Mouse (Mus musculus) hindbrain, embryonic 15.5 days (tissue): ENCODE data around the gene Pank1. TPM values are rescaled to one million over a fixed set of nuclear protein-coding genes. Genes with fewer than 3 reads are reported as not detected.

Experiments used
- ATAC-seq: fragments of 200-750 bp; cut with Nextera tagmentation; 2 replicates; pipeline ENCODE4 v1.8.0; 2017; ENCODE audit warnings: low read depth, moderate number of reproducible peaks, moderate TSS enrichment; ENCODE audit not compliant: low FRiP score
- H3K27ac ChIP-seq: fragments of 300-500 bp; sonication (generic); replicated peaks from 2 replicates; pipeline ENCODE4 v1.5.1; 2015; ENCODE audit warnings: mild to moderate bottlenecking, inconsistent platforms
- H3K27me3 ChIP-seq: fragments of 300-500 bp; sonication (generic); 2 replicates; pipeline ENCODE4 v1.6.1; 2015; ENCODE audit warnings: control low read depth, inconsistent platforms
- H3K36me3 ChIP-seq: fragments of 300-500 bp; sonication (generic); 2 replicates; pipeline ENCODE4 v1.6.1; 2015; ENCODE audit warnings: control low read depth, inconsistent platforms
- H3K4me1 ChIP-seq: fragments of 300-500 bp; sonication (generic); replicated peaks from 2 replicates; pipeline ENCODE4 v1.6.1; 2015; ENCODE audit warnings: control low read depth, inconsistent platforms
- H3K4me2 ChIP-seq: fragments of 300-500 bp; sonication (generic); 2 replicates; pipeline ENCODE4 v1.6.1; 2015; ENCODE audit warnings: moderate library complexity, mild to moderate bottlenecking, inconsistent platforms
- H3K4me3 ChIP-seq: fragments of 300-500 bp; sonication (generic); 2 replicates; pipeline ENCODE4 v1.5.1; 2015; ENCODE audit warnings: mild to moderate bottlenecking, inconsistent platforms
- H3K9ac ChIP-seq: fragments of 300-500 bp; sonication (generic); 2 replicates; pipeline ENCODE4 v1.6.1; 2015; ENCODE audit warnings: inconsistent platforms
- H3K9me3 ChIP-seq: fragments of 300-500 bp; sonication (generic); 2 replicates; pipeline ENCODE4 v1.6.1; 2016; ENCODE audit warnings: control low read depth, inconsistent platforms
- WGBS: fragments of 180-500 bp; shearing (Covaris S2); methylation state at CpG from one replicate; pipeline ENCODE4 v1.1.7; 2015; 5-methylcytosine and 5-hydroxymethylcytosine counted together
- polyA plus RNA-seq: library from polyadenylated mRNA; unstranded; fragments of >200 nt; fragmentation: Nextera tagmentation; extraction: Ambion mirVana; gene quantifications from 2 replicates; pipeline ENCODE4 v1.2.1, GENCODE M21; 2015

The Pank1 gene
- 10.3 and 10.4 TPM in 2 replicates for polyA plus RNA-seq

GRCm38 (mm10) chr19:34878603-34879541, at the start of gene Pank1:
Gene Pank1 (minus strand): TSS chr19:34879455.
- Histone ChIP-seq H3K36me3 (no peaks in the 10 kb centered on the region), H3K27ac (peak within 1 kb of the TSS; percentile 99), H3K9ac (peak within 1 kb of the TSS; percentile 97), H3K4me3 (peak within 1 kb of the TSS; percentile 68), H3K9me3 (no peaks in the 10 kb centered on the region), H3K4me1 (peaks cover 23% of the 10 kb centered on the region), H3K27me3 (no peaks in the 10 kb centered on the region), H3K4me2 (peak within 1 kb of the TSS; percentile 74)
- under 1% methylated on average over 85 of the region's 96 CpGs for WGBS
- ATAC-seq: peak; percentile 82

DNA sequence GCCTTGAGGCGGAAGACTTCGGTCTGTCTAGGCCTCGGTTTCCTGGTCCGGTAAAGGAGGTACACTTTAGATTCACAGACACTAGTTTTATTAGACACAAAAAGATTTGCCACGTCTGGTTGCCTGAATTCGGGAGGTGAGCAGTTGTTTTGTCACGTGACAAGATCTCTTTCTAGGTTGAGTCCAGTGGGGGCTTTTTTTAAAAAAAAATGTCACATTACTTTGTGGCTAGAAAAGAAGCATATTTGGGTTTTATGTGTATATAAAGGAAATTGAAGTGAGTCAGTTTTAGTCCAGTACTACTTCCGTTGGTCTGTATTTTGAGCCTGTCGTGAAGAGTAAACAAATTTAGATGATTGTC, 43.3 kb upstream of the Pank1 start:
- no peak for ATAC-seq
- no peaks in the 10 kb centered on the region for H3K9me3 ChIP-seq
- peaks cover 11% of the 10 kb centered on the region for H3K4me1 ChIP-seq
- under 1% methylated on average over 9 of the region's 9 CpGs for WGBS
- H3K4me3 ChIP-seq: peak overlapping the region; percentile 92
- no peaks in the 10 kb centered on the region for H3K36me3 ChIP-seq
- H3K27ac ChIP-seq: no peak overlapping the region
- H3K9ac ChIP-seq: peak overlapping the region; percentile 56
- H3K27me3 ChIP-seq: no peaks in the 10 kb centered on the region
- H3K4me2 ChIP-seq: peak overlapping the region; percentile 93

DNA sequence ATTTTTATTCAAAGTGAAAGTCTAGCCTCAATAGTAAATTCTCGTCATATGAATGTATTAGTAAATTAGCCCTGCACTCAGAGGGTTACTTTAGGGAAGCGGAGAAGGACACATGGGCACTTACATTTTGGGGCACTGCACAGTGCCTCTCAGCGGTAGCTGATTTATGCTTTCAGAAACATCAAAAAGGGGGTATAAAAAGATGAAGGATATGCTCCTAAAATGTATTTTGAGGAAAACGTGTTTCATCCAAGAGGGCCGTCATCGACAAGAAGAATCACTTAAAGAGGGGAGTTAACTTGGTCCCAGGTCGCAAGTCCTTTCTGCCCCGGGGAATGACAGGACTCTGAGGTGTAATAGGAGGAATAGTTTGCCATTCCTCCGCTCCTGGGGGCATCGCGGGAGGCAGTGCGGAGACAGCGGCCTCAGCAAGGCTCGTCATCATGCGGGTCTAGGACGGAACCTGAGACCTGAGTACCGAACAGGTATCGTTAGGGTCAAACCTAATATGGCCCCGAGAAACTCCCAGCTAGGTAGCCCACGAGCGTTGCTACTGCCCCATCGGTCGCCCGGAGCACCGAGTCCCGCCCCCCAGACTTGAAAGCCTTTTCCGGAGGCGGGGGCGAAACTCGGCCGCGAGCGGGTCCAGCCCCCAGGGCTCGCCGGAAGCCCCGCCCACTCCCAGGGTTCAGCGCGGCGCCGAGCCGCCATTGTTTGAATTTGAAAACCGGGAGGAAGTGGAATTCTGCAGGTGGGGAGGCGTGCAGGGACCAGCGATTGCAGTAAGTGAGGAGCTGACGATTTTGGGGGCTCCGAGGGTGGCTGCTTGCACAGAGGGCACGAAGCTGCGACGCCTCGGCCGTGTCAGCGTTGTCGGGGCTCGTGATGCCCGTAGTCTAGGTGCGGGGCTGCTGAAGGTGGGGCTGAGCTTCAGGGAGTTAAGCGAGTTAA, 42.7 kb upstream of the Pank1 start, which contains the start of gene Kif20b:
Kif20b (plus strand) TSS at position 710 of the 951 bp plus-strand sequence.
- Histone ChIP-seq H3K4me2 (peak within 1 kb of the TSS; percentile 93), H3K9me3 (no peaks in the 10 kb centered on the region), H3K4me3 (peak within 1 kb of the TSS; percentile 92), H3K4me1 (peaks cover 11% of the 10 kb centered on the region), H3K9ac (peak within 1 kb of the TSS; percentile 56), H3K27ac (peak within 1 kb of the TSS; percentile 84), H3K27me3 (no peaks in the 10 kb centered on the region), H3K36me3 (no peaks in the 10 kb centered on the region)
- WGBS: under 1% methylated on average over 57 of the region's 57 CpGs
- ATAC-seq: peak; percentile 97

GRCm38 (mm10) chr19:34921253-34921651, 42.0 kb upstream of the Pank1 start:
- H3K36me3 ChIP-seq: no peaks in the 10 kb centered on the region
- H3K4me2 ChIP-seq: peak overlapping the region; percentile 93
- WGBS: 22% methylated on average over 7 of the region's 7 CpGs
- H3K4me3 ChIP-seq: peak overlapping the region; percentile 92
- peaks cover 11% of the 10 kb centered on the region for H3K4me1 ChIP-seq
- no peaks in the 10 kb centered on the region for H3K9me3 ChIP-seq
- peak overlapping the region; percentile 56; the same call in 1 of the 2 replicates for H3K9ac ChIP-seq
- peak overlapping the region; percentile 84 for H3K27ac ChIP-seq
- H3K27me3 ChIP-seq: no peaks in the 10 kb centered on the region
- ATAC-seq: no peak

DNA sequence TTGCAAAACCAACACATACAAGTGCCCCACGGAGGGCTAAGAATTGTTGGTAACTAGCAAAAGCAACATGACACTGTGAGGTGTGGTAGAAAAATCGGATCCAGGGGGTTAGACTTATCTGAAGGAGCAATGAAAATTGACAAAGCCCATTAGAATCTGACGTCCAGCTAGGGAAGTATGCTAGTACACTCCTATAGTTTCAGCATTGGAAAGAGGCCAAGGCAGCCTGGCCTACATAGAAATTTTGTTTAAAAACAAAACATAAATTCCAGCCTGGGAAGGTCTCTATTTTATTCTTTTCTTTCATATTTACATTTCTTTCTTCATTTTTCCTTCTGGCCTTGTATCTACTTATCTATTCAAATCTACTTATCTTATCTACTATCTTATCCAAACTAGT, 41.3 kb upstream of the Pank1 start:
- Histone ChIP-seq H3K4me3 (no peak overlapping the region), H3K27me3 (no peaks in the 10 kb centered on the region), H3K4me1 (peaks cover 11% of the 10 kb centered on the region), H3K4me2 (no peak overlapping the region), H3K36me3 (no peaks in the 10 kb centered on the region), H3K9ac (no peak overlapping the region), H3K27ac (no peak overlapping the region), H3K9me3 (no peaks in the 10 kb centered on the region)
- ATAC-seq: no peak
- WGBS: 80% methylated on average over 3 of the region's 3 CpGs

DNA sequence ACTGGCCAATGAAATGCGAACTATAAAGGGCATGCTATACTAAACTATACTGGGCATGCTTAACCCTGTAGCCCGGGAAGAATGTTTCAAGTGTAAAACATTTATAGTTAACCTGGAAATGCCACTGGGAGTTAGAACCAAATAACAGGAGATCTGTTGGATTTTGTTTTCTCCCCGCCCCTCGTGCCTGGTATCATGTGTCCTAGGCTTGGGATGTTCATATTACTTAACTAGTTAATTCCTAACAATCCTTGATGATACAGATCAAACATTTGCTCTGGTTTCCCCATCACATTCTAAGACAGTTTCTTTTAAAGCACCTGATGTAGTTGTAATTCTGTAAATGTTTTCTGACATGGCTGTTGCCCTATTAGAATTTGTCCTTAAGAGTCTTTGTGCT, 40.8 kb upstream of the Pank1 start:
- Histone ChIP-seq H3K4me2 (no peak overlapping the region), H3K36me3 (no peaks in the 10 kb centered on the region), H3K4me3 (no peak overlapping the region), H3K27me3 (no peaks in the 10 kb centered on the region), H3K9me3 (no peaks in the 10 kb centered on the region), H3K4me1 (peaks cover 11% of the 10 kb centered on the region), H3K27ac (no peak overlapping the region), H3K9ac (no peak overlapping the region)
- no peak for ATAC-seq
- 94% methylated on average over 4 of the region's 4 CpGs for WGBS

- no peaks in the 10 kb centered on the region for H3K4me1 ChIP-seq
- ATAC-seq: no peak
These were observed 33.1 kb upstream of the Pank1 start for GRCm38 (mm10) chr19:34912366-34912765.

GRCm38 (mm10) chr19:34906772-34907171, 27.5 kb upstream of the Pank1 start:
- H3K4me2 ChIP-seq: no peak overlapping the region

More at GRCm38 (mm10) chr19:34912366-34912765, 33.1 kb upstream of the Pank1 start:
- Histone ChIP-seq H3K4me3 (no peak overlapping the region), H3K4me2 (no peak overlapping the region), H3K9ac (no peak overlapping the region), H3K36me3 (no peaks in the 10 kb centered on the region), H3K27me3 (no peaks in the 10 kb centered on the region), H3K9me3 (no peaks in the 10 kb centered on the region), H3K27ac (no peak overlapping the region)

GRCm38 (mm10) chr19:34905424-34905823, 26.2 kb upstream of the Pank1 start:
- Histone ChIP-seq H3K9me3 (no peaks in the 10 kb centered on the region), H3K4me3 (no peak overlapping the region), H3K4me2 (no peak overlapping the region), H3K36me3 (no peaks in the 10 kb centered on the region), H3K9ac (no peak overlapping the region), H3K4me1 (no peaks in the 10 kb centered on the region), H3K27ac (no peak overlapping the region), H3K27me3 (no peaks in the 10 kb centered on the region)
- 96% methylated on average over 7 of the region's 7 CpGs for WGBS
- no peak for ATAC-seq

More at GRCm38 (mm10) chr19:34906772-34907171, 27.5 kb upstream of the Pank1 start:
- no peak overlapping the region for H3K9ac ChIP-seq
- no peaks in the 10 kb centered on the region for H3K36me3 ChIP-seq
- H3K27ac ChIP-seq: no peak overlapping the region
- no peaks in the 10 kb centered on the region for H3K4me1 ChIP-seq
- no peaks in the 10 kb centered on the region for H3K27me3 ChIP-seq
- 89% methylated on average over 5 of the region's 5 CpGs for WGBS
- no peak overlapping the region for H3K4me3 ChIP-seq
- no peaks in the 10 kb centered on the region for H3K9me3 ChIP-seq
- ATAC-seq: no peak

- H3K4me3 ChIP-seq: no peak overlapping the region
- H3K9ac ChIP-seq: no peak overlapping the region
- no peaks in the 10 kb centered on the region for H3K27me3 ChIP-seq
- no peak overlapping the region for H3K27ac ChIP-seq
- no peak overlapping the region for H3K4me2 ChIP-seq
- no peak for ATAC-seq
- no peaks in the 10 kb centered on the region for H3K36me3 ChIP-seq
- no peaks in the 10 kb centered on the region for H3K9me3 ChIP-seq
- H3K4me1 ChIP-seq: no peaks in the 10 kb centered on the region
- 81% methylated on average over 5 of the region's 5 CpGs for WGBS
These were observed 24.8 kb upstream of the Pank1 start for GRCm38 (mm10) chr19:34904032-34904431.

GRCm38 (mm10) chr19:34901735-34902134, 22.5 kb upstream of the Pank1 start:
- Histone ChIP-seq H3K27ac (no peak overlapping the region), H3K27me3 (no peaks in the 10 kb centered on the region), H3K4me3 (no peak overlapping the region), H3K9ac (no peak overlapping the region), H3K4me2 (no peak overlapping the region), H3K4me1 (no peaks in the 10 kb centered on the region), H3K36me3 (no peaks in the 10 kb centered on the region), H3K9me3 (no peaks in the 10 kb centered on the region)
- WGBS: 77% methylated on average over 2 of the region's 2 CpGs
- ATAC-seq: no peak

GRCm38 (mm10) chr19:34901266-34901665, 22.0 kb upstream of the Pank1 start:
- Histone ChIP-seq H3K9me3 (no peaks in the 10 kb centered on the region), H3K4me1 (no peaks in the 10 kb centered on the region), H3K36me3 (no peaks in the 10 kb centered on the region), H3K27me3 (no peaks in the 10 kb centered on the region), H3K4me2 (no peak overlapping the region), H3K27ac (no peak overlapping the region), H3K4me3 (no peak overlapping the region), H3K9ac (no peak overlapping the region)
- no peak for ATAC-seq
- WGBS: 94% methylated on average over 7 of the region's 7 CpGs
